20 mouse cellular contexts compared by ENCODE assay signal in genomic region chr6:40137346-40137745, GRCm38 (mm10).
DNase-seq lines count a peak whose midpoint lies in the region; ATAC-seq and TF ChIP-seq lines count a peak whose summit lies in the region.
"Had no signal": no experiment of that assay in that cellular context is flagged by ENCODE, and none has a peak within 500 bp of the region (broad histone marks: within the 10 kb centered on the region; RNA-seq: fewer than 3 reads in every experiment).

No protein-coding gene starts in this region.

- no peak for TF ChIP-seq CTCF in brain, embryonic 14.5 days (IDR thresholded peaks at IDR 0.05; ENCODE audit: borderline replicate concordance, extremely low read depth, insufficient read depth, insufficient read length)

- peaks cover 2% of the 10 kb centered on the region; the same call in 1 of the 2 replicates for H3K4me1 ChIP-seq in hindbrain, embryonic 11.5 days (replicated peaks; ENCODE audit: control insufficient read depth, insufficient read depth, low read length)
- peaks cover 15% of the 10 kb centered on the region for H3K4me1 ChIP-seq in neural tube, embryonic 14.5 days (ENCODE audit: control insufficient read depth, insufficient read depth, low read length)
- H3K4me1 ChIP-seq: heart, embryonic 15.5 days; liver, embryonic 12.5 days had no signal

- DNase-seq in heart, adult 11 months: peak; percentile 82
- DNase-seq in heart, postnatal 36 days: no peak
- peak; percentile 75 for DNase-seq in brain, embryonic 14.5 days (ENCODE audit: low read depth)
- DNase-seq in hindbrain, embryonic 11.5 days (ENCODE audit: low spot score): peak; percentile 7
- no peak for DNase-seq in embryo, embryonic 9.5 days (ENCODE audit: extremely low spot score)
- DNase-seq in adrenal gland, postnatal 36 days: no peak
- DNase-seq: adrenal gland, adult 2 months; cerebellum, adult 2 months; embryo, embryonic 11 days; heart, adult 18-20 months; layer of hippocampus, postnatal 36 days; left cerebral cortex, postnatal 4 days; right cerebral cortex, adult 18-20 months; thymus, postnatal 36 days had no signal

- no peak overlapping the region for H3K9ac ChIP-seq in hindbrain, embryonic 11.5 days (ENCODE audit: low read depth, low read length)
- no peak overlapping the region for H3K9ac ChIP-seq in neural tube, embryonic 14.5 days (replicated peaks; ENCODE audit: low read depth, low read length)
- H3K9ac ChIP-seq: heart, embryonic 15.5 days; liver, embryonic 12.5 days had no signal

- intact Hi-C loops in heart, postnatal 36 days (cut with DNase I): no loop called here

- TF ChIP-seq POLR2A in brain, embryonic 14.5 days (IDR thresholded peaks at IDR 0.05; ENCODE audit: borderline replicate concordance, extremely low read depth, insufficient read depth, insufficient read length, poor library complexity, severe bottlenecking): no peak

- H3K27ac ChIP-seq in hindbrain, embryonic 11.5 days (ENCODE audit: low read depth, low read length): peak overlapping the region; percentile 65; the same call in 1 of the 2 replicates
- H3K27ac ChIP-seq in neural tube, embryonic 14.5 days (ENCODE audit: low read depth, low read length): peak overlapping the region; percentile 10
- H3K27ac ChIP-seq: heart, embryonic 15.5 days; liver, embryonic 12.5 days; stomach, postnatal 0 days had no signal

- H3K9me3 ChIP-seq in hindbrain, embryonic 11.5 days (ENCODE audit: control insufficient read depth, low read length): no peaks in the 10 kb centered on the region
- H3K9me3 ChIP-seq in neural tube, embryonic 14.5 days (ENCODE audit: control insufficient read depth, low read length): no peaks in the 10 kb centered on the region
- H3K9me3 ChIP-seq: heart, embryonic 15.5 days; liver, embryonic 12.5 days had no signal

- no peak overlapping the region for H3K4me2 ChIP-seq in hindbrain, embryonic 11.5 days (replicated peaks; ENCODE audit: low read depth, low read length)
- no peak overlapping the region for H3K4me2 ChIP-seq in neural tube, embryonic 14.5 days (ENCODE audit: low read depth, low read length)
- H3K4me2 ChIP-seq: heart, embryonic 15.5 days; liver, embryonic 12.5 days had no signal

- peak; percentile 57 for ATAC-seq in hindbrain, embryonic 11.5 days (ENCODE audit: low FRiP score)
- peak; percentile 29; the same call in 1 of the 2 replicates for ATAC-seq in neural tube, embryonic 14.5 days (ENCODE audit: low read depth)
- ATAC-seq: liver, embryonic 12.5 days; lung, postnatal 0 days had no signal

- no peaks in the 10 kb centered on the region for H3K36me3 ChIP-seq in hindbrain, embryonic 11.5 days (ENCODE audit: control insufficient read depth, insufficient read depth, low read length)
- H3K36me3 ChIP-seq in neural tube, embryonic 14.5 days (ENCODE audit: control insufficient read depth, insufficient read depth, low read length): no peaks in the 10 kb centered on the region
- H3K36me3 ChIP-seq: heart, embryonic 15.5 days; liver, embryonic 12.5 days had no signal

- no peaks in the 10 kb centered on the region for H3K27me3 ChIP-seq in hindbrain, embryonic 11.5 days (ENCODE audit: control insufficient read depth, insufficient read depth, low read length)
- no peaks in the 10 kb centered on the region for H3K27me3 ChIP-seq in neural tube, embryonic 14.5 days (ENCODE audit: control insufficient read depth, insufficient read depth, low read length)
- H3K27me3 ChIP-seq: heart, embryonic 15.5 days; liver, embryonic 12.5 days had no signal

- 53% methylated on average over 6 of the region's 6 CpGs for WGBS in hindbrain, embryonic 11.5 days
- 20% methylated on average over 6 of the region's 6 CpGs for WGBS in neural tube, embryonic 14.5 days

- no peak overlapping the region for H3K4me3 ChIP-seq in hindbrain, embryonic 11.5 days (ENCODE audit: low read depth, low read length)
- no peak overlapping the region for H3K4me3 ChIP-seq in neural tube, embryonic 14.5 days (ENCODE audit: low read depth, low read length)
- H3K4me3 ChIP-seq: erythroblast, embryonic 14.5 days; heart, embryonic 15.5 days; liver, embryonic 12.5 days had no signal

Comparison
In these comparisons a context has a peak if more than half of its experiments do, and no peak if none do; other contexts are left out.
1. DNase-seq: peak in heart, adult 11 months (single experiment), brain, embryonic 14.5 days (single experiment) and hindbrain, embryonic 11.5 days (single experiment); none in heart, postnatal 36 days (0 of 2), embryo, embryonic 9.5 days (single experiment) and adrenal gland, postnatal 36 days (0 of 2).